Mouse (Mus musculus) thymus, adult 2 months (tissue): ENCODE measurements around the gene Ttc22.

Experiments used
- CTCF ChIP-seq: fragments of 200-500 bp; IDR thresholded peaks from 2 replicates; pipeline ENCODE4 v1.5.1; 2012; ENCODE audit warnings: mild to moderate bottlenecking, control low read depth, low read length, moderate library complexity, borderline replicate concordance; ENCODE audit not compliant: control insufficient read depth, poor library complexity, insufficient read depth; ENCODE audit errors: extremely low read depth
- POLR2A ChIP-seq: fragments of 200-500 bp; IDR thresholded peaks from 2 replicates; pipeline ENCODE4 v1.6.1; 2012; ENCODE audit warnings: mild to moderate bottlenecking, low read length, control low read depth, moderate library complexity; ENCODE audit not compliant: control insufficient read depth, poor library complexity, insufficient read depth; ENCODE audit errors: extremely low read depth

DNA sequence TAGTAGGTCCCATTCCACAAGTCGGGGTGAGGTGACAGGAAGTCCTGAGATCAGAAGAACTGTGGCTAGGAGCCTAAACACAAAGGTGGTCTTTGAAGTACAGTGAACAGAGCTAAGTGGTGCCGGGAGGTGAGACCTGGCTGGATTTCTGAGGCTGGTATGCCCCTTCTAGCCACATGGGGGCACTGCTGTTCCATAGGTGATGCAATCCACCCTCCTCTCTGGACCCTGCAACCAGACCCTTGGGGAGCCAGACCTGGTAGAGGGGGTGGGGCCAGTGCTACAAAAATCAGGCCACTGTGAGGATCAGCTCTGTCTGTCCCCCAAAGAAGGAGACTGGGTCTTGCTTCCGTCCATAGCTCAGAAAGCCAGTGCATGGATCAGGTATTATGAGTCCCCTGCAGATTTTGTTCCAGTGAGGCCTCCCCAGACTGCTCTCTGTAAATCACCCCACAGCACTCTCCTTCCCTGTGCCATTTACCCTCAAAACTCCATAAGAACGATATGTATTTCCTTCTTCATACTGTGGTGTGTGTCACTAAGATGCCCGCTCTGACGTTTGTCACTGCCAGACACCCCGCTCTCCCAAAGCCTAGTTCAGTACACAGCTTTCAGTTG, 7.9 kb upstream of the Ttc22 start:
- TF ChIP-seq POLR2A (no peak), CTCF (peak; percentile 89)
